Mouse (Mus musculus) kidney, embryonic 16.5 days (tissue): ENCODE measurements at regions not wholly inside any gene's neighbourhood (a gene's known extent, or its start where the extent isn't known, plus 50 kb on each side); places are given as distances from the start of the nearest gene placed in this dataset.

Experiments
- ATAC-seq: fragments of 200-750 bp; cut with Nextera tagmentation; 2 replicates; pipeline ENCODE4 v1.8.0; 2017; ENCODE audit warnings: moderate TSS enrichment; ENCODE audit not compliant: low FRiP score, low TSS enrichment
- H3K27ac ChIP-seq: fragments of 300-500 bp; sonication (generic); 2 replicates; pipeline ENCODE4 v1.5.1; 2014; ENCODE audit warnings: low read length
- H3K27me3 ChIP-seq: fragments of 300-500 bp; sonication (generic); 2 replicates; pipeline ENCODE4 v1.6.1; 2014; ENCODE audit warnings: low read length, control low read depth, mixed read lengths; ENCODE audit not compliant: insufficient read depth
- H3K36me3 ChIP-seq: fragments of 300-500 bp; sonication (generic); 2 replicates; pipeline ENCODE4 v1.6.1; 2014; ENCODE audit warnings: low read length, control low read depth, mixed read lengths; ENCODE audit not compliant: insufficient read depth
- H3K4me1 ChIP-seq: fragments of 300-500 bp; sonication (generic); 2 replicates; pipeline ENCODE4 v1.6.1; 2014; ENCODE audit warnings: low read length, control low read depth, mixed read lengths; ENCODE audit not compliant: insufficient read depth
- H3K4me2 ChIP-seq: fragments of 300-500 bp; sonication (generic); replicated peaks from 2 replicates; pipeline ENCODE4 v1.6.1; 2014; ENCODE audit warnings: low read depth, low read length
- H3K4me3 ChIP-seq: fragments of 300-500 bp; sonication (generic); 2 replicates; pipeline ENCODE4 v1.5.1; 2014; ENCODE audit warnings: mild to moderate bottlenecking, low read length
- H3K9ac ChIP-seq: fragments of 300-500 bp; sonication (generic); replicated peaks from 2 replicates; pipeline ENCODE4 v1.6.1; 2014; ENCODE audit warnings: low read length
- H3K9me3 ChIP-seq: fragments of 300-500 bp; sonication (generic); 2 replicates; pipeline ENCODE4 v1.6.1; 2016; ENCODE audit warnings: low read length, control low read depth
- WGBS: fragments of 180-500 bp; shearing (Covaris S2); extraction: QIAGEN DNeasy Blood & Tissue Kit; methylation state at CpG from one replicate; pipeline ENCODE4 v1.1.7; 2014; 5-methylcytosine and 5-hydroxymethylcytosine counted together

DNA sequence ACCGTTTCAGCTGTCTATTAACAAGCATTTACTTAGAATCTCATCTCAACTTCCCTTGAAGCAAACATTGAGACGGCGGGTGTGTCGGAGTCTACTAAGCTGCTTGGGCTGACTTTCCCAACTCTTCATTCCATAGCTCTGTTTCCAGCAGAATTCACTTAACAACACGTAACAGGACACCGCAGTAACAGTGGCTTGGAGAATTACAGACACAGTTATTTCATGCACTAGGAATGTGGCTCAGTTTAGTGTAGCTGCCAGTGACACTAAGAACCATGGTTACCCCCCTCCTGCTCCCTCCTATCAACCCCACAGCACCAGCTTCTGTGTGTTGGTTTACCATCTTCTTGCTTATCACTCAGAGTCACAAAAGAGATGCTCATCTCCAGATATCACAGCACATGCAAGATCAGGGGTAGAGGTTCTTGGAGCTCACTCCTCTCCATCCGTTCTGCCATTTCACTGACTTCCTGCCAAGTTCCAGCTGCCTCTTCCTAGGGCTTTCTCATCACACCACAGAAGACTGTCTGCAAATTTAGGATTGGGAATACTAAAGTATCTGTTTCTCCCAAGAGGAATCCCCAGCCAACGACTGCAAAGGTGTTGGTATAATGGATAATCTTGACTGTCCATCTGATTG lies 90.7 kb downstream of the Banf2 start:
- H3K9me3 ChIP-seq: no peaks in the 10 kb centered on the region
- no peak for ATAC-seq
- no peak overlapping the region for H3K4me3 ChIP-seq
- no peak overlapping the region for H3K4me2 ChIP-seq
- no peaks in the 10 kb centered on the region for H3K27me3 ChIP-seq
- no peaks in the 10 kb centered on the region for H3K36me3 ChIP-seq
- H3K4me1 ChIP-seq: peaks cover 14% of the 10 kb centered on the region; the same call in 1 of the 2 replicates
- no peak overlapping the region for H3K9ac ChIP-seq
- WGBS: 70% methylated on average over 8 of the region's 8 CpGs
- H3K27ac ChIP-seq: no peak overlapping the region

DNA sequence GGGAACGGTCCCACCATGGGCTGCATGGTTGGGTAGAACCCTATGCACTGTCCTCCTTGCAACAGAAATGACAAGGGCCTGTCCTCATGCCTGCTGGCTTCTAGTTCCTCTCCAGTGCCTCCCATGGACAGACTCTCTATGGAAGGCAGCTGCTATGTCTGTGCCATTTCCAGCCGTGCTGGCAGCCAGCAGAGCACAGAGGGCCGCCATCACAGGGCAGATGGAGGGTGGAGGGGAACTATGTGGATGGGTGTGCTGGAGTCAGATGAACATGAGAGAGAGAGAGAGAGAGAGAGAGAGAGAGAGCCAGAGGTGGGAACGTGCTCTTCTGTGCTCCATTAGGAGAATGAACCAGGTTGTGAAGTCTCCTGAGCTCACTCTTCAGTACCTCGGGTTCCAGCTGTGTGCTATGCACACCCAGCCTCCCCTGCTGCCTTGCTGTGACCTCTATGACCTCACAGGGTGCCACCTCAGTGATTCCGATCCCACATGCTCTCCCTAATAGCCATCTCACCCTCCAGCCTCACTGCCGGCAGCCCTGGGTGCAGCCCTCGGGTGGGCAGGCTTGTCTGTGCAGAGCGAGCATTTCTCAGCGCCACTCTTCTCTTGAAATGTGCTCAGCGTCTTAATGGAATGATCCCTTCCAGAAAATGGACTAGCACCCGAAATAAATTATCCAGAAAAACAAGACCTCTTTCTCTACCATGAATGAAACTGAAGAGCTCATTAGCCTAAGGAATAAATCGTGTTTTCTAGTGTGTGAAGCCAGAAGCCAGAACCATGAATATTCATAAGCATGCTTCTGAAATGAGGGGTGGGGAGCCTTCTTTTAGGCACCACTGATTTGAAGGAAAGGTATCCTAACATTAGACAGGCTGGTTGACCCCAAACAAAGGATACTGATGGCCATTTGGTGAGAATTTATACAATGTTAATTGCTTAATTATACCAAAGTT lies 94.5 kb downstream of the Banf2 start:
- no peaks in the 10 kb centered on the region for H3K36me3 ChIP-seq
- WGBS: 55% methylated on average over 13 of the region's 13 CpGs
- H3K4me3 ChIP-seq: no peak overlapping the region
- H3K9ac ChIP-seq: no peak overlapping the region
- no peaks in the 10 kb centered on the region for H3K27me3 ChIP-seq
- peak; percentile 39 for ATAC-seq
- peaks cover 12% of the 10 kb centered on the region; the same call in 1 of the 2 replicates for H3K4me1 ChIP-seq
- H3K27ac ChIP-seq: peak overlapping the region; percentile 39; the same call in 1 of the 2 replicates
- no peaks in the 10 kb centered on the region for H3K9me3 ChIP-seq
- H3K4me2 ChIP-seq: no peak overlapping the region

DNA sequence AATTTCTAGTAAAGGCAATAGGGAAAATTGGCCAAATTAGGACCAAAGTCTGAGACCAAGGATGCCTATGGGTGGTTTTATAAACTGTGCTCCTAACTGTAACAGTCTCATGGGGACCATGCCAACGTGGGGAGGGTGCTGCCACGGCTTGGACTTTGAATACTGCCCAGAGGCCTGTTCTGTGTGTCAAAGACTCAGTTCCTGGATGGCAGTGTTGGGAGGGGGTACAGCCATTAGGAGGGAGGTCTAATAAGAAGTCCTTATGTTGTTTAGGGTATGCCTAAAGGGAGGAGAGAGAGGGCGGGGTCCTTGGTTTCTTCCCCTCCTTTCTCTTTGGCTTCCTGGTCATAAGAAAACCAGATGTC lies 95.2 kb downstream of the Banf2 start:
- no peak overlapping the region for H3K4me3 ChIP-seq
- WGBS: 71% methylated on average over 3 of the region's 3 CpGs
- H3K27ac ChIP-seq: peak overlapping the region; percentile 58
- H3K27me3 ChIP-seq: no peaks in the 10 kb centered on the region
- no peak for ATAC-seq
- H3K4me1 ChIP-seq: peaks cover 12% of the 10 kb centered on the region; the same call in 1 of the 2 replicates
- no peaks in the 10 kb centered on the region for H3K9me3 ChIP-seq
- H3K9ac ChIP-seq: no peak overlapping the region
- no peak overlapping the region for H3K4me2 ChIP-seq
- H3K36me3 ChIP-seq: no peaks in the 10 kb centered on the region

DNA sequence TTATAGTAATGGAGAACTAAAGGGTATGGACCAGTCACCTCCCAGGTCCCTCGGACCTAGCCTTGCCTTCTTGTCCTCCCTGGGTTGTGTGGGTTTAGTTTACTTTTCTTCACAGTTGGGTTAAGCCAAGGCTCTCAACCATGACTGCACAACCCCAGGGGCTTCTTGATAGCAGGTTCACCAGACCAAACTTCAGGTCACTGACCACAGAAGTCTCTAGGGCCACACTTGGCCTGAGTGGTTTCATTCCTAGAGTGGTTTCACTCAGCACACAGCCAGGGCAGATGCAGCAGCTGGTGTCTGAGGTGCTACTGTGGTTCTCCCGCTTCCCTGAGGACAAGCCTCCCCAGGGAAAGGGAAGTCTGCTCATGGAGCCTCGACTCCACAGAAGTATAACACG lies 95.7 kb downstream of the Banf2 start:
- Histone ChIP-seq H3K27ac (peak overlapping the region; percentile 58; the same call in 1 of the 2 replicates), H3K36me3 (no peaks in the 10 kb centered on the region), H3K4me3 (no peak overlapping the region), H3K9ac (no peak overlapping the region), H3K27me3 (no peaks in the 10 kb centered on the region), H3K4me1 (peaks cover 6% of the 10 kb centered on the region; the same call in 1 of the 2 replicates), H3K4me2 (no peak overlapping the region), H3K9me3 (no peaks in the 10 kb centered on the region)
- WGBS: 56% methylated on average over 4 of the region's 4 CpGs
- peak; percentile 57; the same call in 1 of the 2 replicates for ATAC-seq

DNA sequence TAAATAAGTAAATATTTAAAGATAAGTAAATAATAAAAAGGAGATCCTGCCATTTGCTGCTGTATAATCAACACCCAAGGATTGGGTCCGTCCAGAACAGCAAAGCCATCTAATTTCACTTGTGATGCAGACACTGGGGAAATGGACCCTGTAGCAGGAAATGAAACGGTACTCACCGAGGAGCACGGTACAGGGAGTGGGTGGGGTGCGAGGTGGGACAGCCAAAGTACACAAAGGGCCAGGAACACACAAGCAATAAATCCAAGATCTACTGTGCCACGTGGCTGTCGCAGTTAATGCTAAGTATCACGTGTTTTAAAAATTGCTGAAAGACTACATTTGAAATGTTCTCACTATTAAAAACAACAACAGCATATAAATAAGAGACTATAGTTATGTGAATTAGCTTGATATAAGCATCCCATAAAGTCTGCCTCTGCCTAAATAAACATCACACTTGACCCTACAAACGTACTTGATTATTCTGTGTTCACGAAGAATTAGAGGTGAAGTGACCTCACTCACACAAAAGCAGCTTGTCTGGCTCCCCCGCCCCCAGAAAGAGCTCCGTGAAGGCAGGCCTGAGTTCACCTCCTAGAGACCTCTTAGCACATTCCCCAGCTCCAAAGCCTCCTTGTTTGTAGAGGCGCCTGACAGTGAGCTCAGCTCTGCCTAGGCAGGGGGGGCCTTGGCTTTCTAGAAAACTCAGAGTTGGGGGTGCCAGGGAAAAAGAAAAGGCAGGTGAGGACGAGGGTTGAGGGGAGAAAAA lies 101.1 kb downstream of the Banf2 start:
- H3K9me3 ChIP-seq: no peaks in the 10 kb centered on the region
- no peak overlapping the region for H3K4me2 ChIP-seq
- no peak overlapping the region for H3K9ac ChIP-seq
- peak overlapping the region; percentile 47; the same call in 1 of the 2 replicates for H3K27ac ChIP-seq
- peaks cover 15% of the 10 kb centered on the region; the same call in 1 of the 2 replicates for H3K4me1 ChIP-seq
- 30% methylated on average over 14 of the region's 14 CpGs for WGBS
- no peaks in the 10 kb centered on the region for H3K36me3 ChIP-seq
- H3K4me3 ChIP-seq: no peak overlapping the region
- ATAC-seq: peak; percentile 81
- no peaks in the 10 kb centered on the region for H3K27me3 ChIP-seq

DNA sequence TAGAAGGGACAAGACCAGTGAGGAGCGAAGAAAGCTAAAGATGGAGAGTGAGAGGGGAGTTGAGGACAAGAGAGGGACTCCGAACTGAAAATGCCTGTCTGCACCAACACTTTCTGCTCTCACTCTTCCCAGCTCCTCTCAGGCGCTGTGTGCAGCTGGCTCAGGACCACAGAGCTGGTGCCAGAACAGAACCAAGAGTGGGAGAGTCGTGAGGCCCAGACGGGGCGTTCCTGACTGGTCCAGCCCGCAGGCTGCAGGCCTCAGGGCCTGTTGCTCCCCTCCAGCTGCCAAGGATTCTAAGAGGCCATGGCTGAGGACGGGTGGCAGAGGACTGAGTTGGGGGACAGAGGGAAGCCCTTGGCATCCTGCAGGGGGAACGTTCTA lies 101.7 kb downstream of the Banf2 start:
- Histone ChIP-seq H3K4me2 (no peak overlapping the region), H3K36me3 (no peaks in the 10 kb centered on the region)

DNA sequence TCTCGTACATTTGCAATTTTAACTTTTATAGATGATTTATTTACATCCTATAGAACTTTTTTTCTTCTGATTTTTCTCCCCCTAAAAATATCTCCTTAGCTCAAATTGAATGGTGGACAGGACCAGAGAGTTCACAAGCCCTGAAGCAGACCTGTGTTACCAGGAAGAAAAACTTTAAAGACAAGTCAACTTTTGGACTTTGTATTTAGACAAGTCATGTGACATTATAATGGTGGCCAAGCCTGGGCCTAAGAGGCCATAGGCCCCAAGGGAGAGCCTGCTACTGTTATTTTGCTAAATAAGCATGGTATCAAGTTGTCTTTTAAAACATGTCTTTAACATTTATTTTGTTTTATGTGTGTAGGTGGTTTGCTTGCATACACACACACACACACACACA lies 102.7 kb downstream of the Banf2 start:
- no peak for ATAC-seq
- peaks cover 15% of the 10 kb centered on the region; the same call in 1 of the 2 replicates for H3K4me1 ChIP-seq
- no peak overlapping the region for H3K4me2 ChIP-seq
- 74% methylated on average over 1 of the region's 1 CpGs for WGBS
- H3K36me3 ChIP-seq: no peaks in the 10 kb centered on the region
- H3K4me3 ChIP-seq: no peak overlapping the region
- H3K27ac ChIP-seq: no peak overlapping the region
- no peaks in the 10 kb centered on the region for H3K9me3 ChIP-seq
- H3K9ac ChIP-seq: no peak overlapping the region
- no peaks in the 10 kb centered on the region for H3K27me3 ChIP-seq

More for the DNA sequence above, 101.7 kb downstream of the Banf2 start:
- no peaks in the 10 kb centered on the region for H3K27me3 ChIP-seq
- no peak overlapping the region for H3K4me3 ChIP-seq
- H3K9ac ChIP-seq: 0 out of 2 replicates have a peak overlapping the region, but pooled peaks have one; percentile 15
- H3K27ac ChIP-seq: peak overlapping the region; percentile 47
- peaks cover 15% of the 10 kb centered on the region; the same call in 1 of the 2 replicates for H3K4me1 ChIP-seq
- whole genome bisulfite sequencing: 71% methylated on average over 9 of the region's 9 CpGs
- no peaks in the 10 kb centered on the region for H3K9me3 ChIP-seq
- ATAC-seq: peak; percentile 57; the same call in 1 of the 2 replicates

DNA sequence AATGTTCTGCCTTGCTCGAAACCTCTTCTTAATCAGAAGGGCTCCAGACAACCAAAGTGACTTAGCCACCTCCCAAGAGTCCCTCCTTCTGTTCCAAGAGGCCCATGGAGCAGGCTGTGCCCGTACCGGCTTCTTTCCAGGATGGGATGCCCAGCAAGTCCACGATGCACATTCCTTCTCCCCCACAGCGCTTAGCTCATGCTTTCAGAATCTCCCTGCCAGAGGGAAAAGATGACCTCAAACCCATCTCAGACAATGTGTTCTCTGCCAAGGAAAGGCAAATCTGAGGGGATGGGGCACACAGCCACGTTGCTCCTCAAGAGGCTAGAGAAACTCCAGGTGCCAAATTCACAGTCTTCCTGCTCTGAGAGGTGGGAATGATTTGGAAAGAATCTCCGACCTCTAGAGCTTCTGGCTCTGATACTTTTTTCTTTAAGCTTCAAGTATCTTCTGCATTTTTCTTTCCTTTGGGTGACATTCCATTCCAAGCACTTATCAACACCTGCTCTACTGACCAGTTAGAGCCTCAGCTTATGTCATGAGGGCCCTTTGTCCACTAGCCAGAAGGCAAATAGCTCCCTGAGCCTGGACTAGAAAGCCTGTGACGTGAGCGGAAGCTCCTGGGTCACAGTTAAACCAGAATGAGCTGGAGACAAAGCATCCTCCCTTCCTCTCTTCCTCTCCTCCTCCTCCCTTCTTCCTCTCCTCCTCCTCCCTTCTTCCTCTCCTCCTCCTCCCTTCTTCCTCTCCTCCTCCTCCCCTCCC lies 110.9 kb downstream of the Banf2 start:
- Histone ChIP-seq H3K9me3 (no peaks in the 10 kb centered on the region), H3K9ac (no peak overlapping the region), H3K27ac (no peak overlapping the region), H3K27me3 (no peaks in the 10 kb centered on the region), H3K4me2 (no peak overlapping the region), H3K4me1 (no peaks in the 10 kb centered on the region), H3K4me3 (no peak overlapping the region), H3K36me3 (no peaks in the 10 kb centered on the region)
- ATAC-seq: no peak
- 81% methylated on average over 9 of the region's 9 CpGs for WGBS
